Mouse (Mus musculus) hindlimb bud, embryonic 11.5 days (tissue): ENCODE measurements around the gene Pomc.
"Not testable (repeated sequence)": the region's sequence is repeated elsewhere in the genome, so short reads cannot be mapped to it uniquely, and the experiment has no call there.

ENCODE experiments used
- DNase-seq: peaks from one replicate; pipeline ENCODE4 v3.0.0-alpha.2; 2012; ENCODE audit warnings: low read depth, low spot score; ENCODE audit errors: extremely low spot score

Pomc gene

DNA sequence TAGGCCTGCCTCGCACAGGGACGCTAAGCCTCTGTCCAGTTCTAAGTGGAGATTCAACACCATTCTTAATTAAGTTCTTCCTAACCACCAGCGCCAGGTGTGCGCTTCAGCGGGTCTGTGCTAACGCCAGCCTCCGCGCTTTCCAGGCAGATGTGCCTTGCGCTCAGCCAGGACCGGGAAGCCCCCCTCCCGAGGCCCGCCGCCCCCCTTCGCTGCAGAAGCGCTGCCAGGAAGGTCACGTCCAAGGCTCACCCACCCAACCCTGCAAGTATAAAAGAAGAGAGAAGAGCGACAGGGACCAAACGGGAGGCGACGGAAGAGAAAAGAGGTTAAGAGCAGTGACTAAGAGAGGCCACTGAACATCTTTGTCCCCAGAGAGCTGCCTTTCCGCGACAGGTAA is at the start of gene Pomc:
TSS of gene Pomc (plus strand) at position 301 of the 400 bp plus-strand sequence.
- DNase-seq = no peak

GRCm38 (mm10) chr12:3905436-3905835 is 49.3 kb upstream of the Pomc start:
- DNase-seq = no peak

GRCm38 (mm10) chr12:3906308-3906707 is 48.4 kb upstream of the Pomc start:
- no peak for DNase-seq

- no peak for DNase-seq
These were observed 47.7 kb upstream of the Pomc start for GRCm38 (mm10) chr12:3907008-3907407.

DNA sequence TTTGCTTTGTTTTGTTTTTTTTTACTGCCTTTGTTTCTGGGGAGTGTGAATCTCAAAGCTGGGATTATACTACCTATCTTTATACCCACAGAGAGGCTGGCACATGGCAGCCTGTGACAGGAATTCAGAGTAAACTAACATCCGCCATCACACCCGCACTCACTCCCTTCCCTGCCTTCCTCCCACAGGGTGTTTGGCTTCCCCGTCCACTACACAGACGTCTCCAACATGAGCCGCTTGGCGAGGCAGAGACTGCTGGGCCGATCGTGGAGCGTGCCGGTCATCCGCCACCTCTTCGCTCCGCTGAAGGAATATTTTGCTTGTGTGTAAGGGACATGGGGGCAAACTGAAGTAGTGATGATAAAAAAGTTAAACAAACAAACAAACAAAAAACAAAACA is 47.3 kb upstream of the Pomc start:
- no peak for DNase-seq

GRCm38 (mm10) chr12:3910466-3911093 is 44.2 kb upstream of the Pomc start:
- no peak for DNase-seq

DNA sequence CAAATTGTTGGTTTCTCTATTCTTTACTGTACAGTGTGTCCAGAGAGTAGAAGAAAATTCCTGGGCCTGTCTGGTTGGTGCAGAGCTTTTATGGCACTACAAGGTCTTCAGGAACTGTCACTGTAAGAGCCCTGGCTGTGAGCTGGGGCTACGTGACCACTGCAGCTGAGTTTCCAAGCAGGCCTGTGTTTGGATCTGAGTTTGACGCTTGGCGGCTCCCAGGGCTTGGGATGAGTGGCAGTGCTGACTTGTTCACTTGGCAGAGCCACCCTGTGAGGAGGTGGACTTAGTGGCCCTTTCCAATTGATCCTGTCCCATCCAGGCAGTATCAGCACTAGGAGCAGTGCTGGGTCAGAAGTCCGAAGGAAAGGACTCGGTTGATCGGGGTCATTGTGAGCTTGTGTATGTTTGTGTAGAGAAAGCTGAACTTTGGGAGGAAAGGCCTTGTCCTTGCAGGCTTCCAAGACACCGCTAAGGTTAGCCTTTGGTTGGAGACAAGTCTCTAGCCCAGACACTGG is 42.9 kb upstream of the Pomc start:
- DNase-seq = no peak

- no peak for DNase-seq
These were observed 38.9 kb upstream of the Pomc start for GRCm38 (mm10) chr12:3915852-3916251.

- no peak for DNase-seq
These were observed 36.9 kb upstream of the Pomc start for GRCm38 (mm10) chr12:3917668-3918341.

- no peak for DNase-seq
These were observed 36.2 kb upstream of the Pomc start for GRCm38 (mm10) chr12:3918577-3918976.

- no peak for DNase-seq
These were observed 35.3 kb upstream of the Pomc start for GRCm38 (mm10) chr12:3919423-3919822.

DNA sequence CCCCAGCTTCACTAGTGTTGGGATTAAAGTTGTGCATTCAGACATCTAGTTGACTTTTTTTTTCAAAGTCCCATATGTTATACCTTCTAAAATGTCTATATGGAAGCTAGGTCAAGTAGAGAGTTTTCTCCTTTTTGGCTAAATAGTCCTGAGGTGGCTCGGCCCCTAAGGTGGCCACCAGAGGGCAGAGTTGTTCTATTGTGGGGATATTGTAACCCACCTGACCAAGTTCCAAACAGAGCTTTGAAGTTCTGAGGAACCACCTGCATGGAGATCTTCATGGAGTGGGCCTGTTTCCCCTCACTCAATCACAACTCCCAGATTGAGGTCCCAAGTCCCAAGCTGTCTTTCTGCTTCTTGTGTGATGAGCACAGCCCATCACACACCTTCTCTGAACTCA is 28.6 kb upstream of the Pomc start:
- peak; percentile 35 for DNase-seq

GRCm38 (mm10) chr12:3928841-3929240 is 25.9 kb upstream of the Pomc start:
- no peak for DNase-seq

GRCm38 (mm10) chr12:3930090-3930865 is 24.5 kb upstream of the Pomc start:
- DNase-seq = not testable (repeated sequence)

GRCm38 (mm10) chr12:3942026-3942425 is 12.7 kb upstream of the Pomc start:
- DNase-seq = no peak

DNA sequence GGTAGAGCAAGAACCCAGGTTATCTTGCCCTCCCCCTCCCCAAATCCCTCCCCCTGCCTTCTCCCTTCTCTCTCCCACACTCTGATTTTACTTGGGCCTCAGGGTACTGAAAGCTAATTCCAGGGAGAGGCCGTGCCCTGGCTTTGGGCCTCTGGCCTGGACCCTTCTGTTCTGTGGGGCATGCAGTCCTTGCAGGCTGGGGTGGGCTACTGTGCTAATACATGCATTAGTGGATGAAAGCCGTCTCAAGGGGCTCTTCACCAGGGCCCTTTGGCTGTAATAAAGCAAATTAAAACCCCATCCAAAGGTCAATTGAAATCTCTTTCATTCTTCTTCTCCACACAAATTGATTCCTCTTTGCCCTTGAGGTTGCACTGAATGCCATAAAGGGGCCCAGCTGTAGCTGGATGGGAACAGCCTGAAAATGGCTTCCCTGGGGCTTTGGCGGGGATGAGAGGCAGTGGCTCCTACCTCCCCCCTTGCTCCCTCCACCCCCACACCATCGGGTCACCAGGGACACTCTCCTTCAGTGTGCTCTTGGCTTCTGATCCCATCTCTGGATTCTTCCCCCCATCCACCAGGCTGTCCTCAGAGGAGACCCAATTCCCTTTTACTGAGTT is 10.2 kb upstream of the Pomc start:
- no peak for DNase-seq

GRCm38 (mm10) chr12:3947503-3947902 is 7.2 kb upstream of the Pomc start:
- DNase-seq = no peak

GRCm38 (mm10) chr12:3955371-3955770 is 620 bp downstream of the Pomc start:
- DNase-seq = peak; percentile 69

DNA sequence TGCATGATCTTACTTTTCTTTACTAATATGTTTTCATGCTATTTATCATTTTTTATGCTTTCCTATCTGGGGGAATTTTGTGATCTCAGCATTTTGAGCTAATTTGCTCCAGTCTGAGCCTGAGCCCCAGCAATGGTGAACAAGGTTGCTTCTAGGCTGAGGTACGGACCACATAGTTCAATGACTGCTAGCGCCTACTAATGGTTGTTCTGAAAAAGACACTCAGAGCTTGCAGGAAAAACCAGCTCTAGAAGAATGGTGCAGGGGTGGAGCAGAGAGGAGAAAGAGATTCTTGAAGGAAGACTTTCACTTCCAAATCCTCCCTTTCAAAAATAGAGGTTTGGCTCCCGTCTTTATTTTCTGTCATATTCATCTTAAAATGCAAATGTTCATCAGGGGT is 1.6 kb downstream of the Pomc start:
- no peak for DNase-seq

GRCm38 (mm10) chr12:3959791-3960543 is 5.2 kb downstream of the Pomc start:
- peak; percentile 83 for DNase-seq

- no peak for DNase-seq
These were observed 5.8 kb downstream of the Pomc start for GRCm38 (mm10) chr12:3960553-3960952.
